Mouse (Mus musculus): ENCODE results near the gene Tshr. TPM values are rescaled to one million over a fixed set of nuclear protein-coding genes. Genes with fewer than 3 reads are reported as not detected.
"Not testable (repeated sequence)": the region's sequence is repeated elsewhere in the genome, so short reads cannot be mapped to it uniquely, and the experiment has no call there.

The Tshr gene
- total RNA-seq (2017), result 0.13 TPM in 1 of 2 replicates, not detected in the other

DNA sequence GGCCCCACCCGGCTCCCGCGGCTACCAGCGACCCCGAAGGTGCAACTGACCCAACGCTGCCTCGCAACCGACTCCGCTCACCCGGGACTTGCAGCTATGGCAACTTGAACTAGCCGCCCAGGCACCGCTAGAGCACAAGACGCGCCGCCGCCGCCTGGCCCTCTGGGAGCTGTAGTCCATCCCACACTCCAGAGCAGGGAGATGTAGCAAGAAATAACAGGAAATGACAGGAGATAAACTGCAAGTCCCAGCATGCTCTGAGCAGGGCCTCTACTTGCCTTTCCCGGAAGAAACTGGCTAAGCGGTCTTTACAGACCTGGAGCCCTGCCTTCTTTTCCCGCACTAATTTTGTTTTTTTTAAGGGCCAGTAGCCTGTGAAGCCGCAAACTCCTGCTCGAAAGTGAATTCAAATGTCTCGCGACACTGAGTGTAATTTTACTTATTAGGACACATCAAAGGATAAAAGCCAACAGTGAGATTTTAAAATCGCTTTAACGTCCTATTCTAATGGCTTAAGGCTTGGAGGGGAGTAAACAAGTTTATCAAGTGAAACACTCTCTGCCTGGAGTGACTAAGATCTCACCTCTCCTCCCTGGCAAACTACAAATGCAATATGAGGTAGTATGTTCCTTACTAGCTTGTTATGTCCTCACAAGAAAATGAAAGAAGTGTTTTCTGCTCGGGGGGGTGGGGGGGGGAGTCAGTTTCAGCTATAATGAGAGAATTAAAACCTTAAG lies at the start of gene Tshr, which contains the start of gene Cep128:
Gene Tshr (plus strand): TSS at position 283 of the 737 bp plus-strand sequence.
Gene Cep128 (minus strand): TSS at position 129 of the 737 bp plus-strand sequence.
- ATAC-seq (replicated peaks in 1 of 2; ENCODE audit: insufficient read depth in 1 of 2, low FRiP score in 2 of 2, low TSS enrichment in 1 of 2, low read depth in 1 of 2, poor library complexity in 2 of 2, severe bottlenecking in 2 of 2), result peak; percentile 99

DNA sequence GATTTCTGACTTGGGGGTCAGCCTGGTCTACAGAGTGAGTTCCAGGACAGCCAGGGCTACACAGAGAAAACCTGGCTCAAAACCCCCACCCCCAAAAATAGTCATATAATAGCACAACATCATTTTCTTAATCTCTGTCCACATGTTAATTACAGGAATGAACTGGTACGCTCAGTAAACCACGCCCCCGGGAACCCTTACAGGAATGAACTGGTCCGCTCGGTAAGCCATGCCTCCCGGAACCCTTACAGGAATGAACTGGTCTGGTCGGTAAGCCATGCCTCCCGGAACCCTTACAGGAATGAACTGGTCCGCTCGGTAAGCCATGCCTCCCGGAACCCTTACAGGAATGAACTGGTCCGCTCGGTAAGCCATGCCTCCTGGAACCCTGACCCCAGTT lies 45.7 kb upstream of the Tshr start:
- not testable (repeated sequence) for ATAC-seq (replicated peaks in 1 of 2; ENCODE audit: insufficient read depth in 1 of 2, low FRiP score in 2 of 2, low TSS enrichment in 1 of 2, low read depth in 1 of 2, poor library complexity in 2 of 2, severe bottlenecking in 2 of 2)

DNA sequence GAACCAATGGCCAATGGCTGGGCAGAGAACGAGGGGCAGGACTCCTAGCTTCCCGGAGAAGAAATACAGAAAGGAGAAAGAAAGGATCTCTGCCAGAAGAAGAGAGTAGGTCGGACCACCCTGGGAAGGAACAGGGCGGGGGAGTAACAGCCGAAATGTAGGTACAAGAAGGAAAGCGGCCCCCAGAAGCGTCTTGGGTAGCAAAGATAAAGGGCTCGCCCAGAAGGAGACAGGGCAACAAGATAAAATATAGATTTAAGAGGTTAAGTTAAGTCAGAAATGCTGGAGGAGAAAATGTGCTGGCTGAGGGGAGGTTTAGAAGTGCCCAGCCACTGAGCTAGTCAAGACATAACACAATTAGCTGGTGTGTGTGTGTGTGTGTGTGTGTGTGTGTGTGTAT lies 30.6 kb upstream of the Tshr start:
- ATAC-seq (replicated peaks in 1 of 2; ENCODE audit: insufficient read depth in 1 of 2, low FRiP score in 2 of 2, low TSS enrichment in 1 of 2, low read depth in 1 of 2, poor library complexity in 2 of 2, severe bottlenecking in 2 of 2), result no peak

DNA sequence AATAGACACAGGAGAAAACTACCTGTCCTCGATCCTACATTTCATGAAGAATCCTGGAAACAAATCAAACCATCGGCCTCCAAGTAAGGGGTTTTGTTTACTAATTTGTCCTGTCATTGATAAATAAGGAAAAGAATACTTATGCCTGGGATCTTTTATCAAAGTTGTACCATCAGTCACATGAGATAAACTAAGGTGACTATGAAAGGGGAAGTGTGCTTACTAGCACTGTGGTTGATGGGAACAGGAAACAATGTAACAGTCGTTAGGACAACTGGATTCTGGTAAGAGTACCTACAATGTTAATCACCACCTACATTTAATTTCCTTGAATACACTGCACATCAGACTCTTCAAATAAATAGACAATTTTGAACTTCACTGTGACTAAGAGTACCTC lies 15.2 kb upstream of the Tshr start:
- ATAC-seq (replicated peaks in 1 of 2; ENCODE audit: insufficient read depth in 1 of 2, low FRiP score in 2 of 2, low TSS enrichment in 1 of 2, low read depth in 1 of 2, poor library complexity in 2 of 2, severe bottlenecking in 2 of 2), result peak; percentile 82

DNA sequence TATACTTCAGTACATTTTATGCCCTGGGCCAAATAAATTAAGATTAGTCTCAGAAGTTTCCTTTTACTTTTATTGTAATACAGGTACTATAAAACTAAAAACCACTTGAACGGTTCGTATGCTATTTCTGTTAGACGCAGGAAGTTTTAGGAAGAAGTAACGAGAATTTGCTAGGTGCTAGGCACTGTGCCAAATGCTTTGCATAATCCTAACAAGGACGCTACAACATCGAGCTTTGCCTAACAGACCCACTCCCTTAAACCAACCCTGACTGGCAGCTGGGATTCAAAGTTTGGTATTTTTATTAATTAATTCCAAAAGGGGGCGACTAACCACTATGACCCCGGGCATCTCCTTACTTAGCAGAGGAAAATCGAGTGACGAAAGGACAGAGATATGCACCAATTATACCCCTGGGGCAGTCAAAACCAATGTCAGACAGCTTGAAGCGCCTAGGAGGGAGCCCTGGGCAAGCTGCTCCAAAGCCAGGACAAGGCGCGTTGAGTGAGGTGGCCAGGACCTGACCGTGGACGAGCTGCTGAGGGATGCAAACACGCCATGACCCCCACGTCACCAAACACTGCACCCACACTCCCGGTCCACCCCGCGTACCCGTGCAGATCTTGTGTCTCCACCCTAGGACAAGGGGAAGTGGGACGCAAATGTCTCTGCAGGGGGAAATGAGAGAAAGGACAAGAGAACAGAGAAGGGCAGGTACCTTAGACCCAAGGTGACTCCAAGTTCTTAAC lies 673 bp upstream of the Tshr start:
- ATAC-seq (replicated peaks in 1 of 2; ENCODE audit: insufficient read depth in 1 of 2, low FRiP score in 2 of 2, low TSS enrichment in 1 of 2, low read depth in 1 of 2, poor library complexity in 2 of 2, severe bottlenecking in 2 of 2), result peak; percentile 47 to 64

DNA sequence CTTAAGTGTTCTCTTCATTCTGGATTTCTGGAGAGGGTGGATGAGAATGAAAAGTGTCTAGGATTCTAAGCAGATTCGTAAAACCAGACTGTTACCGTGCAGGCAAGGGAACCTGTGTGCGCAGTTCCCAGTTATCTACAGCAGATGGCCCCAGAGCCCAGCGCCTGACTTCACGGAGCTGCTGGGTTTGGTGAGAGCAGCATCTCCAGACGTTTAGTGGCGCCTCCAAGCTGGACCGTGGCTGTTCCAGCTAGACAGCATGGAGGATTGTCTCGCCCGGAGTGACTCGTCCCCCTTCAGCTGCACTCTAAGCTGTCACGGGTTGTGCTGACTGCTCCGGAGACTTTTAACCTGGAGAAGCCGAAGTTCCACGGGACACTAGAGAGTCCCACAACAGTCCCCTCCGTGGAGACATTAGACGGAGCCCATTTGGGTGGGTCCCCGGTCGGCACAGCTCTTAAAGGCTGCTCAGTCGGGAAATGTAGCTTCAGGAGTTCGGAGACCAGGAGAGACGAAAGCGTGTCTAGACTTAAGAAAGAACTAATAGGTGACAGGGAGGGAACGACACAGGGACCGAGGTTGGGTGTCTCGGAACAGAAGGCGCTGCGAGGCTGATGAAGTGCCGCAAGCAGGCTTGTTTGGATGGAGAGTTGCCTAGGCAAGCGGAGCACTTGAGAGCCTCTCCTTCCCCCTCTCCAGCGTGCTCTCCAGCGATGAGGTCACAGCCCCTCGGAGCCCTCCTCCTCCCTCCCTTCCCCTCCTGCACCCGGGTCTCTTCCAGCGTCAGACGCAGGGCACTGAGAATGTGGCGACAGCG lies 16.1 kb downstream of the Tshr start:
- peak; percentile 92 to 95 for ATAC-seq (replicated peaks in 1 of 2; ENCODE audit: insufficient read depth in 1 of 2, low FRiP score in 2 of 2, low TSS enrichment in 1 of 2, low read depth in 1 of 2, poor library complexity in 2 of 2, severe bottlenecking in 2 of 2)

DNA sequence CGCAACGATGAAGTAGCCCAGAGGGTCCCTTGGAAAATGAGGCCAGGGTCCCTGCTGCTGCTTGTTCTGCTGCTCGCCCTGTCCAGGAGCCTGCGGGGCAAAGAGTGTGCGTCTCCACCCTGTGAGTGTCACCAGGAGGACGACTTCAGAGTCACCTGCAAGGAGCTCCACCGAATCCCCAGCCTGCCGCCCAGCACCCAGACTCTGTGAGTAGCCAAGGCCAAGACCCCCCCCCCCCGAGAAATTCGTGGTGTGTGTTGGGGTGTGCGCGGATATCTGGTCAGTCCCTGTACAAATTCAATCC lies 16.6 kb downstream of the Tshr start:
- ATAC-seq (replicated peaks in 1 of 2; ENCODE audit: insufficient read depth in 1 of 2, low FRiP score in 2 of 2, low TSS enrichment in 1 of 2, low read depth in 1 of 2, poor library complexity in 2 of 2, severe bottlenecking in 2 of 2), result peak in 1 of 2 experiments; percentile 13; a peak in 1 of 4 replicates

DNA sequence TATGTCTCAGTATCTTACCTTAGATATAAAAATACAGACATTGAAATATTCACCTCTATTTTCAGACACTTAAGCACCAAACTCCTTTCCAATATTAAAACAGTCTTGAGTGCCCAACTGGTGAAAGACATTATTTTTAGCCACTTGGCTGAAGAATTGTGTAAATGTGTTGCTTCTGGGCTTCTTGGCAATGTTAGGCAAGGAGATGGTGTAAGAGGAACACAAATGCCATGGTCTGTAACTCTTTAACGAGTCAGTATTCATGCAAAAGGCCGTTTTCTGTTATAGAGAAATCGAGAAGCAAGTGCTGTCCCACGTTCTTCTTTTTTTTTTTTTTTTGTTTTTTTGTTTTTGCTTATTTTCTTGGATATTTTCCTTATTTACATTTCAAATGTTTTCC lies 25.9 kb downstream of the Tshr start:
- peak in 1 of 2 experiments; percentile 32; a peak in 1 of 4 replicates for ATAC-seq (replicated peaks in 1 of 2; ENCODE audit: insufficient read depth in 1 of 2, low FRiP score in 2 of 2, low TSS enrichment in 1 of 2, low read depth in 1 of 2, poor library complexity in 2 of 2, severe bottlenecking in 2 of 2)

DNA sequence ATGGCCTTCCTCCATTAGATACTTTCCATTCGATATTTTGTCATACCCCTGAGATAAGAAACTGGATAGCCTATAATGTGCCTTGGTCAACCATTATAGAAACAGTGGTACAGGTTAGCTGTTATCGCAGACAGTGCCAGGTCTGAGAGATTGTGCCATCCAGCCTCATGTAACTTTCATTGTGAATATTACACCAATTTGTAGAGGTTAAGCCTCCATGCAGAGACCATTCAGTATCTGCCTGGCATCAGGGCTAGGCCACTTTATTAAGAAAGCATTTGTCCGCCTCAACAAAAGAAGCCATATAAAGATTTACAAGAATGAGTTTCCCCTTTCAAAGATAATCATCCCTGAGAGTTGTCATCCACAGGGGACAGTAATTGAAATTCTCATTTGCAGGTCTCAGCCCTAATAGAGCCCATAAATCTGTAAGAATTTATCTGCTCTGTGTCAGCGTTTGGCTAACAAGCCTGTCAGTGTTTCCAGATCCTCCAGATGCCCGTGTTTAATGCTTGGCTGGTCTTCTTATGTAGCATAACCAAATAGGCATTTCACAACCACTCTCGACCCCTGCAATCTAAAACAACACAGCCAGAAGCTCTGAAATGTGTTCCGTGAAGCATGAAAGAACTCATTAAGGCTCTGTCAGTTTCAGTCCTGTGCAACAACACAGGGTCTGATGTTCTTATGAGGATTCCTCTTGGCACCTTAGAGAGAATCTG lies 28.3 kb downstream of the Tshr start:
- no peak for ATAC-seq (replicated peaks in 1 of 2; ENCODE audit: insufficient read depth in 1 of 2, low FRiP score in 2 of 2, low TSS enrichment in 1 of 2, low read depth in 1 of 2, poor library complexity in 2 of 2, severe bottlenecking in 2 of 2)

DNA sequence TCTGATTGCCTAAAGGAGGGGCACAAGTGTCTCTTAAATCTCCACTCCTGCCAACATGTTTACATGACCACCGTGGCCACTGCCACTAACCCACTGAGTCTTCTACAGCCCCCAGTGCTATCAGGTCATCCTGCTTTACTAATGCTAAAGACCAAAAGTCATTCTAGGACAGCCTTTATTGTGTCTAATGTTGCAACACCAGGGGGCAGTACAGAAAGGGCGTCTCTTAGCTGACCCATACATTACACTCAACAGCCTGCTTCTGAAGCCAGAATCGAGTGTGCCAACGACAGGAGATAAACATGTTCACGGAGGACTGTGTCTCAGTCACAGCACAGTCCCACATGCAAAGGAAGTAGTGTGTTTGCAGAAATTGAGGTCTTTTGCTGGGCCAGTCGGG lies 30.7 kb downstream of the Tshr start:
- no peak for ATAC-seq (replicated peaks in 1 of 2; ENCODE audit: insufficient read depth in 1 of 2, low FRiP score in 2 of 2, low TSS enrichment in 1 of 2, low read depth in 1 of 2, poor library complexity in 2 of 2, severe bottlenecking in 2 of 2)

DNA sequence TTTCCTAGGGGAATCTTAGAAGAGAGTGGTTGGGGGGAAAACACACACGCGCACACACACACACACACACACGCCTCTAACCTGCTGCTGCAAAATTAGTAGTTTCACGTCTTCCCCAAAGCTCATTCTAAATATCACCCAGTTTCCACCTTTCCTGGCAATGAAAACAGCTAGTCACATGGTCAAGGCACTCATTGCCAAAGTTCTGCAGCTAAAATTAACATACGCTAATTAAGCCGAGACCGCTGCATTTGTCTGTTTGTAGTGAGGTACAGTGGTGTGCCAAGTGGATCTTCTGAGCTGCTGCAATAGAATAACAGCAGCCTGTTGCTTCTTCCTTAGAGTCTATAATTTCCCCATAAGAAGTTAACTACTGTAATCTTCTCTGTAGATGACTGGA lies 32.5 kb downstream of the Tshr start:
- no peak for ATAC-seq (replicated peaks in 1 of 2; ENCODE audit: insufficient read depth in 1 of 2, low FRiP score in 2 of 2, low TSS enrichment in 1 of 2, low read depth in 1 of 2, poor library complexity in 2 of 2, severe bottlenecking in 2 of 2)

DNA sequence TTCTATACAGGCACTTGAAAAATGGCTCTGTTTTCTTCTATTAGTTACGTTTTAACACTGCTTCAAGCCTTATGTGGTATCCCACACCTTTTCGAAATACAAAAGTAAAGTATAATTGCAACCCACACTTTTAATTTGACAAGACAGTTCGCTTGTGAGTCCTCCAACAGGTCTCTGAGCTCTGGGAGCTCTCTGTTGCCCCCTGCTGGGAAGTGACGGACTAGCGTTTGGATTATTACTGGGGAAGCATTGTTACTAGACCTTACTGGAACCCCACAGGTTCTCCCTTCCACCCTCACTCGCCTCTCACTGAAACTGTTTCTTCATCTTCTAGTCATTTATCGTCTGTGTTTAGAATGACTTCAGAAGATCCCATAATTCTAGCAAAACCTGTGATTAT lies 34.4 kb downstream of the Tshr start:
- peak; percentile 81 to 83; a peak in 3 of 4 replicates for ATAC-seq (replicated peaks in 1 of 2; ENCODE audit: insufficient read depth in 1 of 2, low FRiP score in 2 of 2, low TSS enrichment in 1 of 2, low read depth in 1 of 2, poor library complexity in 2 of 2, severe bottlenecking in 2 of 2)

DNA sequence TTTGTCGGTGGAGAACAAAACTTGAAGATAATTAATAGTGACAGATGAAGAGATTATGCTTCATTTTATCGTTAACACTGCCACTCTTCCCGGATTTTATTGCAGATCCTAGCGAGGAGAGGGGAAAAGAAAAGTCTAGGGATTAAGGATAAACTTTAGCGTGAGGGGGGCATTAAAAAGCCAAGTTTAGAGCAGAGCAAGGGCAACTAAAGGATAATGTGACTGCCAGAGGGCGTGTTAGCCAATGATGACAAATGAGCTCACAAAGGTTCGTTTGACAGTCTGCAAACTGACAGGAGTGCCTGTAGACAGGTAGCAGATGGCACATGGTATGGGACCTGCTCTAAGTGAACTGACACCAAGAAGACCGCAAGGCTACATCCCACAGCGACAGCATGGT lies 36.9 kb downstream of the Tshr start:
- ATAC-seq (replicated peaks in 1 of 2; ENCODE audit: insufficient read depth in 1 of 2, low FRiP score in 2 of 2, low TSS enrichment in 1 of 2, low read depth in 1 of 2, poor library complexity in 2 of 2, severe bottlenecking in 2 of 2), result no peak

DNA sequence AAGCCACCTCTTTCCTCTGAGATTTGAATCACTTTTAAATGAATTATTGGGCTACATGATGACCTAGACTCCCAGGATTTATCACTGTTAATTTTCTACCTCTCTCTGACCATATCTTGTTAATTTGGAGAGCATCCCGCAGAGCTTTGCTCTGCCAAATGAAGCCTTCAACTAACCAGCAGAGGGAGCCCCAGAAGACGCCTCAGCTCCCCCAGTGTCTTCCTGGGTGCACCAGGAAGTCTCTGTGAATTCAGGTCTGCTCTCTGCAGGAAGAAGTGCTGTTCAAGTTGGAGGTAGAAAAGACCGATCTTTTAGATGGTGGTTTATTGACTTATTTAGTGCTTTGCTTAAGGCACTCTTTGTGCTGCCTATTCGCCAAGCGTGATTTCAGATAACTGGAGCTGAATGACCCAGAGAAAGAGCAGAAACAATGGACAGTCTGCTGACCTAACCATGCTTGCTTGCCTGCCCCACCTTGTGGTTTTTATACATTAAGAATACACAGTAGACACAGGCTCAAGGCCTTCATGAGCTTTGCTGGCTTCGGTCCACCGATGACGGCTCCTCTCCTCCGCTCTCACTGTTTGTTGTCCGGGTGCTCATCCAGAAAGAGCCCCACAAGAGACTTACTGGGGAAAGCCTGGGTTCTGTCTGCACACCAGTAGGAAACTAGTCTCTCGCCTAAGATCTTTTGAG lies 38.9 kb downstream of the Tshr start:
- peak in 1 of 2 experiments; percentile 66; a peak in 2 of 4 replicates for ATAC-seq (replicated peaks in 1 of 2; ENCODE audit: insufficient read depth in 1 of 2, low FRiP score in 2 of 2, low TSS enrichment in 1 of 2, low read depth in 1 of 2, poor library complexity in 2 of 2, severe bottlenecking in 2 of 2)

DNA sequence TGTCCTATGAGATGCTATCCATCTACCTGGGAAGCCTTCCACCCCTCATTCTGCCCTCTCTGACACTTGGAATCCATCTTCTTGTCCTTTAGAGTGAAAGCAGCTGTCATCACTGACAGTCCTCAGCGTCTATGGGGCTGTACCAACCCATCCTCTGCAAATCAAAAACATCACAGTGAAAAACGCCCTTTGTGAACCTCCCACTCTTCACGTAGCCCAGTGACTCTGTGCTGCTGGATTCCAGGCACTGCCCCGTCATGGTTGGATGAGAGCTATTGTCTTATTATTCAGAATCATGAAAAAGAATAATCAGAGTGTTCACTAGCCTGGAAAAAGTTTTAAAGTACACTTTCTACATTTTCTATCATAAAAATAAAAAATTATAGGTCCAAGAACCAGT lies 42.1 kb downstream of the Tshr start:
- ATAC-seq (replicated peaks in 1 of 2; ENCODE audit: insufficient read depth in 1 of 2, low FRiP score in 2 of 2, low TSS enrichment in 1 of 2, low read depth in 1 of 2, poor library complexity in 2 of 2, severe bottlenecking in 2 of 2), result no peak

DNA sequence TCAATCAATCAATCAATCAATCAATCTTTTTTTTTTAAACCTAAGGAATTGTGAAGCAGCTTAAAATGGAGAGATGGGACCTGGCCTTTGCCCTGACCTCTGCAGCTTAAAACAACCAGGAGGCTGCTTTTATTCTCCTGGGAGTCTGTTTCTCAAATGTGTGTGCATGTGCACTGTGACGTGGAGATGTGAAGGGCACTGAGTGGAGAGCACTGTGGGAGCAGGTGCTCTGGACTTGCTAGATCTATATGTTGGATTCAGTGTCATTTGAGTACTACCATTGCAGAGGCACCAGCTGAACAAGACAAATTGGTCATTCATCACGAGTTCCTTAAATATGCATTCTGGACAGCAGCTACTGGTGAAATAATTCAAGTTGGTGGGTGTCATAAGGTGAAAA lies 42.8 kb downstream of the Tshr start:
- ATAC-seq (replicated peaks in 1 of 2; ENCODE audit: insufficient read depth in 1 of 2, low FRiP score in 2 of 2, low TSS enrichment in 1 of 2, low read depth in 1 of 2, poor library complexity in 2 of 2, severe bottlenecking in 2 of 2), result no peak

DNA sequence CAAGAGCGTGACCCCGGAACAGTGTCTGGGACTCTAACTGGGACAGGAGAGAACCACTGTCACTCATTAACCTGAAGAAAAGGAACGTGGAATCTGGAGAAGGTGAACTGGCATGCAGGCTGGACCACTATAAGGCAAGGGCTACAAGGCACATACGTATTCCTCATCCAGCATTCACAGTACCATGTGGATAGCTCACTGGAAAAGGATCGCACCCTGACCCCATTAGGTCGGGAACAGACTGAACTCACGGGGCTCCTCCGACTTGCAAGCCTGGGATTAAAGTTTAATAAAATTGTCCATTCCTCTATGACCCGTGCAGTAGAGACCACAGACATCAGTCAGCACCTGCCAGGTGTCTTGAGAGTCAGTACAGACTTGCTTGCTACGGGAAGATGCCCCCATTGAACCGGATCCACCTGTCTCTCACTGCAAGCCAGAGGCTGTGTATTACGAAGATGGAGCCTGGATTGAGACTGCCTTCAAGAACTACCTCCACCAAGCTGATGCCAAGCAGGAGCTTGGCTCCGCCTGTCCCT lies 97.9 kb downstream of the Tshr start:
- ATAC-seq (replicated peaks in 1 of 2; ENCODE audit: insufficient read depth in 1 of 2, low FRiP score in 2 of 2, low TSS enrichment in 1 of 2, low read depth in 1 of 2, poor library complexity in 2 of 2, severe bottlenecking in 2 of 2), result no peak
